Mouse (Mus musculus): ENCODE results near the gene Pip5k1c. TPM values are rescaled to one million over a fixed set of nuclear protein-coding genes. Genes with fewer than 3 reads are reported as not detected.

Gene Pip5k1c
- polyA plus RNA-seq, 2 experiments: 53.0 to 70.4 TPM

GRCm38 (mm10) chr10:81249442-81249841, 43.3 kb upstream of the Pip5k1c start:
- no peak overlapping the region for H3K4me2 ChIP-seq (replicated peaks; ENCODE audit: low read depth, low read length, severe bottlenecking)
- no peaks in the 10 kb centered on the region for H3K36me3 ChIP-seq (ENCODE audit: control insufficient read depth, insufficient read depth, low read length)
- ATAC-seq (ENCODE audit: low FRiP score, low read depth) (no peak), DNase-seq (ENCODE audit: low spot score) (no peak)
- 0 out of 2 replicates have a peak, but pooled peaks cover 2% of the 10 kb centered on the region for H3K4me1 ChIP-seq (ENCODE audit: control insufficient read depth, insufficient read depth, low read length)
- H3K4me3 ChIP-seq (replicated peaks; ENCODE audit: low read length): no peak overlapping the region
- H3K27ac ChIP-seq (replicated peaks; ENCODE audit: low read depth, low read length): no peak overlapping the region
- no peak for TF ChIP-seq POLR2A (IDR thresholded peaks at IDR 0.05; ENCODE audit: borderline replicate concordance, extremely low read depth, insufficient read depth, insufficient read length)
- H3K9ac ChIP-seq (ENCODE audit: low read depth, low read length, severe bottlenecking): no peak overlapping the region
- peaks cover 27% of the 10 kb centered on the region; the same call in 1 of the 2 replicates for H3K27me3 ChIP-seq (ENCODE audit: control insufficient read depth, insufficient read depth, low read length)
- H3K9me3 ChIP-seq (ENCODE audit: control insufficient read depth, low read length): no peaks in the 10 kb centered on the region
- WGBS: 78% methylated on average over 8 of the region's 8 CpGs

DNA sequence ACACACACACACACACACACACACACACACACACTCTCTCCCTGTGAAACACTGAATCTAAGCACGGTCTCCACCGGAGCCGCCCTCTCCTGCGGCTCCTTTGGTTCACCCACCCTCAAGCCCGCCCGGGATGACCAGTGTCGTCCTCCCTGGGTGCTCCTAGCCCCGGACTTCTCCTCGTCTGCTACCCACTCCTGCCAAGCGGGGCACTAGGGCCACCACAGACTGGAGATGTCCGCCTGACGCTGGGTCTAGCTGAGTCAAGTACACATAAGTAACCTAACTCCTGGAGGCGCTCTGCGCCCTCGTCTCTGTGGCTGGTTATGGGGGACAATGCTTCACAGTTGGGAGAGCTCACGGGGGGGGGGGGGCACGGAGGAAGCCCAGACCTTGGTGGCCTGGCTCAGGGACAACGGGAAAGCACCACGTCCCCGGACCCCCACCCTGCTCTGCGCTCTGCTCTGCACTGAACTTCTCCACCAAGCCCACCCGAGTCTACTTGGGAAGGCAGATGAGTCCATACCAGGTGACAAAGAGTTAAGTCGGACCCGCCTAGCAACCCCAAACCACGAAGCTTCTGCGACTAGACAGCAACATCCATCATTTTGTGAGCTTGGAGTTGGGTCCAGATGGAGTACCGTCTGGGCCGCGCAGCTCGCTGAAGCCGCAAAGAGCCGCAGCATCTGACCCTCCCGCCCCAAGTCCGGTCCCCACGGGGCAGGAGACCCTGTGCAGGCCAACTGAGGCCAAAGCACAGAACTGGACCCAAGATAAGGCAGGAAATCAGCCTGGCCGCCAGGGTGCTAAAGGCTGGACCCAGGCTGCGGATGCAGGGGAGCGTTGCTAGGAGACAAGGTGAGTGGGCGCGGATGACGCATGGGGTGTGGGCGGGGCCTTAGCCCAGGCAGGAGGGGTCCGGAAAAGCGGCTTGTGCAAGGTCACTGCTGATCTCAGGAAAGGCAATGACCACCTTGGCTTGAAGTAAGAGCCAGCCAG, 40.0 kb upstream of the Pip5k1c start, which contains the start of gene Matk:
Gene Matk (plus strand): TSS at position 512 of the 996 bp plus-strand sequence.
- no peaks in the 10 kb centered on the region for H3K9me3 ChIP-seq (ENCODE audit: control insufficient read depth, low read length)
- no peak within 1 kb of the TSS for H3K27ac ChIP-seq (replicated peaks; ENCODE audit: low read depth, low read length)
- H3K4me2 ChIP-seq (replicated peaks; ENCODE audit: low read depth, low read length, severe bottlenecking): peak within 1 kb of the TSS; percentile 38
- H3K4me3 ChIP-seq (replicated peaks; ENCODE audit: low read length): peak within 1 kb of the TSS; percentile 4
- peak; percentile 34; the same call in 1 of the 2 replicates for ATAC-seq (ENCODE audit: low FRiP score, low read depth)
- H3K27me3 ChIP-seq (ENCODE audit: control insufficient read depth, insufficient read depth, low read length): peaks cover 46% of the 10 kb centered on the region
- no peak for DNase-seq (ENCODE audit: low spot score)
- no peaks in the 10 kb centered on the region for H3K36me3 ChIP-seq (ENCODE audit: control insufficient read depth, insufficient read depth, low read length)
- no peak within 1 kb of the TSS for H3K9ac ChIP-seq (ENCODE audit: low read depth, low read length, severe bottlenecking)
- H3K4me1 ChIP-seq (ENCODE audit: control insufficient read depth, insufficient read depth, low read length): peaks cover 2% of the 10 kb centered on the region; the same call in 1 of the 2 replicates
- TF ChIP-seq POLR2A (IDR thresholded peaks at IDR 0.05; ENCODE audit: borderline replicate concordance, extremely low read depth, insufficient read depth, insufficient read length): no peak
- WGBS: 10% methylated on average over 38 of the region's 44 CpGs

DNA sequence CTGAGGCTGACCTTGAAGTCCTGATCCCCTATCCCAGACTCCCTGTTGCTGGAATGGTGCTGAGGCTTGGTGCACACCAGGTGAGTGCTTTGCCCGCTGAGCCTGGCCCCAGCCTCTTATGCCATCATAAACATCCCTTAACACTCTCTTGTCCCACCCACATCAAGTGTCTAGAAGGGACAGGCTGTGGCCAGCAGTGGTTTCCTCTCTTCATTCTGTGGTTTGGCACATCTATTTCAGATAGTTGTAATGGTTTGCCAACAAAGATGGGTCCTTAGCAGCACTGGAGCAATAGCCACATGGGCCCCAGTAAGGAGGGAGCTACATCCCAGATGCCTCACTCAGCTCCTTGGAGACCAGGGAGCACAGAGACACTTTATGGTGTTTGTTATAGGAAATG, 37.9 kb upstream of the Pip5k1c start:
- no peak for TF ChIP-seq POLR2A (IDR thresholded peaks at IDR 0.05; ENCODE audit: borderline replicate concordance, extremely low read depth, insufficient read depth, insufficient read length)
- ATAC-seq (ENCODE audit: low FRiP score, low read depth) (no peak), DNase-seq (ENCODE audit: low spot score) (no peak)
- 43% methylated on average over 1 of the region's 1 CpGs for WGBS
- Histone ChIP-seq H3K27ac (replicated peaks; ENCODE audit: low read depth, low read length) (no peak overlapping the region), H3K9me3 (ENCODE audit: control insufficient read depth, low read length) (no peaks in the 10 kb centered on the region), H3K36me3 (ENCODE audit: control insufficient read depth, insufficient read depth, low read length) (no peaks in the 10 kb centered on the region), H3K9ac (ENCODE audit: low read depth, low read length, severe bottlenecking) (no peak overlapping the region), H3K4me2 (replicated peaks; ENCODE audit: low read depth, low read length, severe bottlenecking) (no peak overlapping the region), H3K4me3 (replicated peaks; ENCODE audit: low read length) (no peak overlapping the region), H3K4me1 (ENCODE audit: control insufficient read depth, insufficient read depth, low read length) (peaks cover 2% of the 10 kb centered on the region; the same call in 1 of the 2 replicates), H3K27me3 (ENCODE audit: control insufficient read depth, insufficient read depth, low read length) (peaks cover 67% of the 10 kb centered on the region)

DNA sequence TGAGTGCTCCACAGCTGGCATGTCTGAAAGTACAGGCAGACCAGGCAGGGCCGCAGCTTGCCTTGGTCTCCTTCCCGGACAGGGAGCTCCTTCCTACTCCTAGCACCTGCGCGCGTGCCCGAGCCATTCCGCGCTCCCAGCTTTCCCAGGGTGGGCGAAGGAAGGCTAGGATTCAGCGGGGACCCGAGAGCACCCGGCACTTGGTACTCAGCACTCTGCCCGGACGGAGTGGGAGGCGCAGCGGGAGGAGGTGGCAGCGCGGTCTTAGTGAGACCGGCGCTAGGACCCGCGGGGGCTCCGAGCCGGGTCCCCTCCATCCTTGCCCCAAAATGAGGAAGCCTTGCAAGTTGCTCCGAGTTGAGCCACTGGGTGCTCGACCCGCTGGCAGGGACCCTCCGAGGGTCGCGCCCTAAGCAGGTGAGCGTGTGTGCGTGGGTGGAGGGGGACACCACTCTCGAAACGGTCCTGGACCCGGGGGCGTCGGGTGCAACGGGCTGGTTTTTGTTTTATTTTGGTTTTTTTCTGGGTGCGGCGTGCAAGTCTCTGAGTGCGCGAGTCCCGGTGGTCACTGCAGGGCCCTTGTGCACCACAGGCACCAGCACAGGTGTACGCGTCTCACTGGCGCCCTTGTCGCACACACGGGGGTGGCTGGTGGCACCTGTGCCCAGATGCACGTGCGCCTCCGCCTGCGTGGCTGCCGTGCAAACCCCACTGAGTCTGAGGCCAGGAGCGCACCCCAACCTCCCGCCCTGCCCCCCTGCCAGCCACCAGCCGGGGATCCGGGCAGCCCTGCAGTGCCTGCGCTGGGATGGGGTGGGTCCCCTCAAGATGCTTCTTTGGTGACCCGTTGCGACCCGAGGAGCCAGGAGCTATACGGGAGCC, 35.4 kb upstream of the Pip5k1c start:
- H3K27me3 ChIP-seq (ENCODE audit: control insufficient read depth, insufficient read depth, low read length): peaks cover 58% of the 10 kb centered on the region
- peak overlapping the region; percentile 69 for H3K4me2 ChIP-seq (replicated peaks; ENCODE audit: low read depth, low read length, severe bottlenecking)
- peak overlapping the region; percentile 52 for H3K9ac ChIP-seq (ENCODE audit: low read depth, low read length, severe bottlenecking)
- DNase-seq (ENCODE audit: low spot score): no peak
- H3K9me3 ChIP-seq (ENCODE audit: control insufficient read depth, low read length): 0 out of 2 replicates have a peak, but pooled peaks cover 5% of the 10 kb centered on the region
- no peak overlapping the region for H3K27ac ChIP-seq (replicated peaks; ENCODE audit: low read depth, low read length)
- H3K4me1 ChIP-seq (ENCODE audit: control insufficient read depth, insufficient read depth, low read length): peaks cover 2% of the 10 kb centered on the region; the same call in 1 of the 2 replicates
- peak overlapping the region; percentile 42 for H3K4me3 ChIP-seq (replicated peaks; ENCODE audit: low read length)
- no peak for ATAC-seq (ENCODE audit: low FRiP score, low read depth)
- TF ChIP-seq POLR2A (IDR thresholded peaks at IDR 0.05; ENCODE audit: borderline replicate concordance, extremely low read depth, insufficient read depth, insufficient read length): no peak
- WGBS: under 1% methylated on average over 50 of the region's 62 CpGs
- peaks cover 8% of the 10 kb centered on the region; the same call in 1 of the 2 replicates for H3K36me3 ChIP-seq (ENCODE audit: control insufficient read depth, insufficient read depth, low read length)

Data from limb, embryonic 14.5 days (tissue).